ENCODE assay signal across 23 mouse cellular contexts in the genomic region with DNA sequence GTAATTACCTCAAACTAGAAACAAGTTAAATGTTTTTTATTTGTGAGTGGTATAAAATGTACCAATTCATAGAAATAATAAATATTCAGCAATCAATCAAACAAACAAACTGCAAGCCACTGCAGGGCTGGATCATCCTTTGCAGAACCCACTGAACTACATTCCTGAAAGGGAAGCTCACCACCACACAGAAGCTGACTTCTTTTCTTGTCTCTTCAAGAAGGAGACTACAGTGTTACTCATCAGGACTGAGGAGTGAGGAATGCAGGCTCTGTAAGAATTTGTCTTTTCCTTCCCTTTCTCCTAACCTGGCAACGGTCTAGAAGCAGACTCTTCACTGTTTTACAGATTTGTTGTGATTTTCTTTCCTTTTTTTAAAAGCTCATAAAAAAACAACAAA.
DNase-seq lines count a peak whose midpoint lies in the region; ATAC-seq lines count a peak whose summit lies in the region.
"Had no signal": no experiment of that assay in that cellular context is flagged by ENCODE, and none has a peak within 500 bp of the region (broad histone marks: within the 10 kb centered on the region; RNA-seq: fewer than 3 reads in every experiment).

No protein-coding gene starts in this region.

- peaks cover 93% of the 10 kb centered on the region for H3K79me2 ChIP-seq in macrophage (ENCODE audit: inconsistent target)

- no peaks in the 10 kb centered on the region for H3K4me1 ChIP-seq in limb, embryonic 10.5 days
- H3K4me1 ChIP-seq: embryonic facial prominence, embryonic 13.5 days; hindbrain, embryonic 12.5 days had no signal

- DNase-seq in 3134 (ENCODE audit: extremely low read depth, insufficient read length, low spot score) (peak; percentile 56), 3T3-L1 (ENCODE audit: low read depth, low spot score) (peak; percentile 88), NIH3T3 (ENCODE audit: low read depth) (peak; percentile 67)
- DNase-seq in limb, embryonic 10.5 days (ENCODE audit: low spot score): no peak
- no peak for DNase-seq in layer of hippocampus, postnatal 36 days
- DNase-seq: adrenal gland, adult 8-10 months; adrenal gland, postnatal 25 days; B cell, adult 2 months; cerebellum, adult 11-12 months; cerebellum, adult 9-11 months; cerebellum, postnatal 25 days; forebrain, postnatal 0 days; gastrocnemius, adult 2 months; gastrocnemius, postnatal 14 days; heart, adult 11 months had no signal

- H3K27me3 ChIP-seq in limb, embryonic 10.5 days (ENCODE audit: low read depth, poor library complexity, severe bottlenecking): no peaks in the 10 kb centered on the region
- H3K27me3 ChIP-seq: embryonic facial prominence, embryonic 13.5 days; hindbrain, embryonic 12.5 days; hindbrain, embryonic 15.5 days had no signal

- H3K9me3 ChIP-seq in limb, embryonic 10.5 days (replicated peaks): no peaks in the 10 kb centered on the region
- H3K9me3 ChIP-seq: embryonic facial prominence, embryonic 13.5 days; hindbrain, embryonic 12.5 days; hindbrain, embryonic 15.5 days had no signal

- ATAC-seq in megakaryocyte progenitor cell, adult 5-6 weeks (replicated peaks; ENCODE audit: poor library complexity): no peak
- ATAC-seq: activated CD4-positive, CD25-positive, alpha-beta regulatory T cell, adult 4 months; forebrain, embryonic 14.5 days; forebrain, postnatal 0 days; intestine, postnatal 0 days had no signal

- no peak overlapping the region for H3K4me3 ChIP-seq in macrophage (ENCODE audit: inconsistent target)
- H3K4me3 ChIP-seq in limb, embryonic 10.5 days: no peak overlapping the region
- H3K4me3 ChIP-seq: embryonic facial prominence, embryonic 13.5 days; gastrocnemius, adult 2 months; hindbrain, embryonic 12.5 days; hindbrain, embryonic 15.5 days had no signal

- WGBS in macrophage (ENCODE audit: missing documents): 64% methylated on average over 1 of the region's 1 CpGs
- WGBS in limb, embryonic 10.5 days: 77% methylated on average over 1 of the region's 1 CpGs

- peaks cover 43% of the 10 kb centered on the region; the same call in 1 of the 2 replicates for H3K36me3 ChIP-seq in macrophage (ENCODE audit: inconsistent target)
- H3K36me3 ChIP-seq in limb, embryonic 10.5 days: 0 out of 2 replicates have a peak, but pooled peaks cover 4% of the 10 kb centered on the region
- H3K36me3 ChIP-seq: hindbrain, embryonic 12.5 days; hindbrain, embryonic 15.5 days had no signal

- 0 out of 2 replicates have a peak overlapping the region, but pooled peaks have one; percentile 5 for H3K27ac ChIP-seq in macrophage
- H3K27ac ChIP-seq in limb, embryonic 10.5 days: no peak overlapping the region
- H3K27ac ChIP-seq: embryonic facial prominence, embryonic 13.5 days; hindbrain, embryonic 12.5 days; hindbrain, embryonic 15.5 days had no signal

Comparison
In these comparisons a context has a peak if more than half of its experiments do, and no peak if none do; other contexts are left out.
1. DNase-seq: peak in 3134 (single experiment), 3T3-L1 (single experiment) and NIH3T3 (single experiment); none in limb, embryonic 10.5 days (single experiment) and layer of hippocampus, postnatal 36 days (0 of 2).